Mouse (Mus musculus) heart, embryonic 12.5 days (tissue): ENCODE measurements around the gene Gm10251. TPM values are rescaled to one million over a fixed set of nuclear protein-coding genes. Genes with fewer than 3 reads are reported as not detected.
"Not testable (repeated sequence)": the region's sequence is repeated elsewhere in the genome, so short reads cannot be mapped to it uniquely, and the experiment has no call there.

Source experiments
- ATAC-seq: fragments of 200-750 bp; cut with Nextera tagmentation; 2 replicates; pipeline ENCODE4 v1.8.0; 2017; ENCODE audit warnings: moderate TSS enrichment, moderate library complexity; ENCODE audit not compliant: insufficient number of reproducible peaks, low FRiP score
- H3K27ac ChIP-seq: fragments of 300-500 bp; sonication (generic); 2 replicates; pipeline ENCODE4 v1.5.1; 2016; ENCODE audit warnings: mild to moderate bottlenecking, moderate library complexity; ENCODE audit not compliant: poor library complexity, severe bottlenecking
- H3K27me3 ChIP-seq: fragments of 300-500 bp; sonication (generic); replicated peaks from 2 replicates; pipeline ENCODE4 v1.6.1; 2016; ENCODE audit warnings: mild to moderate bottlenecking, moderate library complexity
- H3K36me3 ChIP-seq: fragments of 300-500 bp; sonication (generic); 2 replicates; pipeline ENCODE4 v1.6.1; 2016; ENCODE audit warnings: mild to moderate bottlenecking, moderate library complexity
- H3K4me1 ChIP-seq: fragments of 300-500 bp; sonication (generic); replicated peaks from 2 replicates; pipeline ENCODE4 v1.6.1; 2016; ENCODE audit warnings: mild to moderate bottlenecking
- H3K4me2 ChIP-seq: fragments of 300-500 bp; sonication (generic); 2 replicates; pipeline ENCODE4 v1.6.1; 2016; ENCODE audit warnings: mild to moderate bottlenecking, moderate library complexity
- H3K4me3 ChIP-seq: fragments of 300-500 bp; sonication (generic); 2 replicates; pipeline ENCODE4 v1.5.1; 2016; ENCODE audit warnings: mild to moderate bottlenecking
- H3K9ac ChIP-seq: fragments of 300-500 bp; sonication (generic); 2 replicates; pipeline ENCODE4 v1.6.1; 2016; ENCODE audit warnings: mild to moderate bottlenecking, moderate library complexity
- H3K9me3 ChIP-seq: fragments of 300-500 bp; sonication (generic); replicated peaks from 2 replicates; pipeline ENCODE4 v1.6.1; 2016; ENCODE audit warnings: mild to moderate bottlenecking, moderate library complexity
- WGBS: fragments of 180-500 bp; shearing (Covaris S2); methylation state at CpG from one replicate; pipeline ENCODE4 v1.1.7; 2016; 5-methylcytosine and 5-hydroxymethylcytosine counted together
- polyA plus RNA-seq: library from polyadenylated mRNA; unstranded; fragments of >200 nt; fragmentation: Nextera tagmentation; extraction: Ambion mirVana; gene quantifications from 2 replicates; pipeline ENCODE4 v1.2.1, GENCODE M21; 2016

The Gm10251 gene
- polyA plus RNA-seq, result 0.26 TPM in 1 of 2 replicates, not detected in the other

DNA sequence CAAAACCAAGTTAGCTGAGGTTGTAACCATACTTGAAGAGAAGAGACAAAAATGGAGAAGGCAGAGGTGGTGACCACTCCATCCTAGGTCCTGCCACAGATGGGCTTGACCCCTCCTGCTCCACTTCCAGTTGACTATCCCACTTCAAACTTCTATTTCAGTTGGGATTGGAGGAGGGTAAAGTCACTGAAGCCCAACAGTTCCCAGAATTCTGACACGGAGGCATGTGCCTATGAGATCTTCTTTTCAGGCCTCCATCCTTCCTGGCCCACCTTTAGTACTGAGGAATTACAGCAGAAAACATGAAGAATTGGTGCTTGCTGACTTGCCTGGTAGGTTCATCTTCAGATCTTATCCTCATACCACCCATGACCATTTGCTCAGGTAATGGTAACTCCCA is at the start of gene Gm10251:
Gene Gm10251, minus strand, starts transcription at position 101 of the 400 bp plus-strand sequence.
- not testable (repeated sequence) for H3K27me3 ChIP-seq, ATAC-seq, H3K9me3 ChIP-seq, H3K36me3 ChIP-seq, H3K27ac ChIP-seq, H3K9ac ChIP-seq, H3K4me2 ChIP-seq, H3K4me1 ChIP-seq, H3K4me3 ChIP-seq
- WGBS, result no CpG with 5 or more reads among the region's 1 CpGs

DNA sequence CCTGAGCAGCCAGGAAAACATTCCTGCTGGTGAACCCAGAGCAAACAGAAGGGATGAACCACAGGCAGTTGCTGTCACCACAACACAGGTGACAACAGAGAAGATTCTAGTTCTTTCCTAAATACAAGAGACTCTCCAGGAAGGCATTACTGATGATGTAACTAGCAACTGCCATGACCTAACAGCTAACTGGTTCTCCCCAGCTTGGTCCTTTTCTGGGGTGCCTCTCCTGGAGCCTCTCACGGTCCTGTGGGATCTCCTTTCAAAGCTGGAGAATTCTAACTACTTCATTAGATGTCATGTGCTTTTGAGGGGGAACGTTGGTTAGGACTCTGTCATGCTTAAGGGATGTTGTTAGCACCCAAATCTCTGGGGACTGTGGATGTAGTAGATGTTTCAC is 36.2 kb upstream of the Gm10251 start, which contains the start of gene Gm8050:
Gene Gm8050, minus strand, starts transcription at position 101 of the 400 bp plus-strand sequence.
- H3K9me3 ChIP-seq, H3K4me1 ChIP-seq, H3K4me3 ChIP-seq, H3K27ac ChIP-seq, H3K36me3 ChIP-seq, H3K4me2 ChIP-seq, H3K9ac ChIP-seq, ATAC-seq, H3K27me3 ChIP-seq: not testable (repeated sequence)
- WGBS, result 83% methylated on average over 1 of the region's 2 CpGs

DNA sequence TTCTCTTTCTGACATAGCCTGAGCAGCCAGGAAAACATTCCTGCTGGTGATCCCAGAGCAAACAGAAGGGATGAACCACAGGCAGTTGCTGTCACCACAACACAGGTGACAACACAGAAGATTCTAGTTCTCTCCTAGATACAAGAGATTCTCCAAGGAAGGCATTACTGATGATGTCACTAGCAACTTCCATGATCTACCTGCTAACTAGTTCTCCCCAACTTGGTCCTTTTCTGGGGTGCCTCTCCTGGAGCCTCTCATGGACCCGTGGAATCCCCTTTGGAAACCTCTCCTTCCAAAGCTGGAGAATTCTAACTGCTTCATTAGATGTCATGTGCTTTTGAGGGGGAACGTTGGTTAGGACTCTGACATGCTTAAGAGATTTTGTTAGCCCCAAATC is 61.7 kb downstream of the Gm10251 start, which contains the start of gene Gm3460:
Gene Gm3460, minus strand, starts transcription at position 101 of the 400 bp plus-strand sequence.
- H3K4me3 ChIP-seq, H3K4me2 ChIP-seq, ATAC-seq, H3K27me3 ChIP-seq, H3K27ac ChIP-seq, H3K9me3 ChIP-seq, H3K4me1 ChIP-seq, H3K36me3 ChIP-seq, H3K9ac ChIP-seq: not testable (repeated sequence)
- WGBS, result 57% methylated on average over 1 of the region's 2 CpGs

DNA sequence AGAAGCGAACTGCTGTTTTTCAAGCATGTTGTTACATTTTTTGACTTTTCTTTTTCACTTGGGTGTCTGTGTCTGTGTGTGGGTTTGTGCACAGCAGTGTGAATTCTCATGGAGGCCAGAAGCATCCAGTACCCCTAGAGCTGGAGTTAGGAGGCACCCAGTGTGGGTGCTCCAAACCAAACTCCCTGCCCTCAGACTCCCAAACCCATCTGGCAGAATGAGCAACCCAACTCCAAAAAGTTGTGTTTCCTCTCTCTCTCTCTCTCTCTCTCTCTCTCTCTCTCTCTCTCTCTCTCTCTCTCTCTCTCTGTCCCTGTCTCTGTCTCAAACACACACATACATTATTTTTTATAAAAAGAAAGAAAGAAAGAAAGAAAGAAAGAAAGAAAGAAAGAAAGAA is 77.5 kb downstream of the Gm10251 start:
- WGBS, result no CpG with 5 or more reads among the region's 1 CpGs
- not testable (repeated sequence) for H3K4me1 ChIP-seq, ATAC-seq, H3K9me3 ChIP-seq, H3K27me3 ChIP-seq, H3K36me3 ChIP-seq, H3K4me2 ChIP-seq, H3K27ac ChIP-seq, H3K4me3 ChIP-seq, H3K9ac ChIP-seq

DNA sequence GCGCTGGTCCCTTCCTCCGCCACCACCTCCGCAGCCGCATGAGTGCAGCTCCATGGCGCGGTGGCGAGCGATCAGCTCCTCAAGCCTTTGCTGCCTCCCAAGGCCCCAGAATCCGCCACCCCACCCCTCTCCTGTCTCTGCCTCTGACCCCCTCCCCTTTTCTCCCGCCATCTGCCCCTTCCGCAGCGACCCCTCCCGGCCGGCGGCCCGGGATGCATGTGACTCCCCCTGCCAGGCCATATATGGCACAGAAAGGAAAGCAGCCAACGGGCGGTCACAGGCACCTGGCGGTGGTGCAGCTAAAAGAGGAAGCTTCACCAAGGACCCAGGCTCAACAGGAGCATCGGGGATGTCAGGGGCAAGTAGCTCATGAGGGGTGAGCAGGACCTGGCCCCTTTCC is 79.0 kb downstream of the Gm10251 start:
- H3K4me1 ChIP-seq, H3K36me3 ChIP-seq, H3K27ac ChIP-seq, H3K9me3 ChIP-seq, ATAC-seq, H3K27me3 ChIP-seq: not testable (repeated sequence)
- 2% methylated on average over 16 of the region's 20 CpGs for WGBS
- Histone ChIP-seq H3K9ac (peak overlapping the region; percentile 48; the same call in 1 of the 2 replicates), H3K4me3 (peak overlapping the region; percentile 48), H3K4me2 (peak overlapping the region; percentile 74)

DNA sequence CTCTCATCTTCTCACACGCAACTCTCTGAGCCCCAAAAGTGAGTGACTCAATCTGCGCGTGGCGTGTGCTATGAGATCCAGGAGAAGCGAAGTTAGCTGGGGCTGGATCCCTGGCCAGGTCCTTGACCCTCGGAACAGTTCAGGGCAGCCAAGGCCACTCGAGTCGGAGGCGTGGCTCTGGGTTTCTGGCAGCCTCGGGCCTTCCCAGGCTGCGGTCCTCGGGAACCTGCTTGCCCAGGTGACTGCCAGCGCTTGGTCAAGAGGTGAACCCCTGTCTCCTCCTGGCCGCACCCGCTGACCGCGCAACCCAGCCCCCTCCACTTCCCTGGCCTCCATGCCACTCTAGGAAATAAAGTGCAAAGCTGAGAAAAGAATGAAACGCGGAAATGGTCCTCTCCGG is 79.4 kb downstream of the Gm10251 start:
- H3K4me3 ChIP-seq, result peak overlapping the region; percentile 48
- not testable (repeated sequence) for H3K27me3 ChIP-seq, ATAC-seq, H3K36me3 ChIP-seq, H3K27ac ChIP-seq, H3K4me1 ChIP-seq, H3K9me3 ChIP-seq
- 0 out of 2 replicates have a peak overlapping the region, but pooled peaks have one; percentile 48 for H3K9ac ChIP-seq
- WGBS, result 9% methylated on average over 17 of the region's 20 CpGs
- peak overlapping the region; percentile 74 for H3K4me2 ChIP-seq

DNA sequence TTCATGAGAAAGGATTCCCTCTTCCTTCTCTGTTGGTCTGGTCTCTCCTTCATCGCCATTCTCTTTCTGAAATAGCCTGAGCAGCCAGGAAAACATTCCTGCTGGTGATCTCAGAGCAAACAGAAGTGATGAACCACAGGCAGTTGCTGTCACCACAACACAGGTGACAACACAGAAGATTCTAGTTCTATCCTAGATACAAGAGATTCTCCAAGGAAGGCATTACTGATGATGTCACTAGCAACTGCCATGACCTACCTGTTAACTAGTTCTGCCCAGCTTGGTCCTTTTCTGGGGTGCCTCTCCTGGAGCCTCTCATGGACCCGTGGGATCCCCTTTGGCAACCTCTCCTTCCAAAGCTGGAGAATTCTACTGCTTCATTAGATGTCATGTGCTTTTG is 93.5 kb downstream of the Gm10251 start, which contains the start of gene Gm3629:
Gene Gm3629, minus strand, starts transcription at position 101 of the 400 bp plus-strand sequence.
- H3K9ac ChIP-seq, H3K4me3 ChIP-seq, H3K27me3 ChIP-seq, ATAC-seq, H3K36me3 ChIP-seq, H3K4me1 ChIP-seq, H3K9me3 ChIP-seq, H3K4me2 ChIP-seq, H3K27ac ChIP-seq: not testable (repeated sequence)
- WGBS, result 30% methylated on average over 1 of the region's 2 CpGs

Other genes starting within 250 kb of the Gm10251 start
- not detected in 2 replicates for gene Gm3594, start 239.6 kb downstream of the Gm10251 start, polyA plus RNA-seq
- not detected in 2 replicates for gene Gm8356, start 146.9 kb downstream of the Gm10251 start, polyA plus RNA-seq
- 0.71 and 0.92 TPM in 2 replicates for gene Gm3629, start 93.6 kb downstream of the Gm10251 start, polyA plus RNA-seq
- not detected in 2 replicates for gene Gm3460, start 61.8 kb downstream of the Gm10251 start, polyA plus RNA-seq
- not detected in 2 replicates for gene Gm8050, start 36.1 kb upstream of the Gm10251 start, polyA plus RNA-seq
- 11.7 and 12.6 TPM in 2 replicates for gene Gm3636, start 58.2 kb upstream of the Gm10251 start, polyA plus RNA-seq
- not detected in 2 replicates for gene Gm8362, start 90.2 kb upstream of the Gm10251 start, polyA plus RNA-seq
- gene Gm3642, start 156.1 kb upstream of the Gm10251 start, polyA plus RNA-seq, result not detected in 2 replicates
- gene Gm3667, start 205.8 kb upstream of the Gm10251 start, polyA plus RNA-seq, result 0.86 and 1.3 TPM in 2 replicates